Mouse (Mus musculus) layer of hippocampus, adult 2 months (tissue): Measurements from ENCODE around the gene Zfp746. TPM values are rescaled to one million over a fixed set of nuclear protein-coding genes. Genes with fewer than 3 reads are reported as not detected.

Source experiments
- DNase-seq, 2 experiments: peaks; one replicate each; pipeline ENCODE4 v3.0.0; 2022; ENCODE audit warnings: low spot score in 2 of 2
- H3K27ac ChIP-seq: fragments of 200-600 bp; 2 replicates; pipeline ENCODE4 v1.8.1; 2022
- H3K4me3 ChIP-seq: fragments of 200-600 bp; 2 replicates; pipeline ENCODE4 v1.8.1; 2022; ENCODE audit warnings: mild to moderate bottlenecking
- CTCF ChIP-seq: fragments of 200-600 bp; conservative IDR thresholded peaks from 2 replicates; pipeline ENCODE4 v1.8.1; 2022; ENCODE audit warnings: antibody characterized with exemption, mild to moderate bottlenecking, moderate library complexity
- total RNA-seq, 2 experiments: library from RNA; stranded (reverse); gene quantifications; 2 replicates each; pipeline ENCODE4 v1.2.3; 2021

Gene Zfp746
- total RNA-seq, 2 experiments from 2014 or later, result 31.3 to 34.4 TPM

DNA sequence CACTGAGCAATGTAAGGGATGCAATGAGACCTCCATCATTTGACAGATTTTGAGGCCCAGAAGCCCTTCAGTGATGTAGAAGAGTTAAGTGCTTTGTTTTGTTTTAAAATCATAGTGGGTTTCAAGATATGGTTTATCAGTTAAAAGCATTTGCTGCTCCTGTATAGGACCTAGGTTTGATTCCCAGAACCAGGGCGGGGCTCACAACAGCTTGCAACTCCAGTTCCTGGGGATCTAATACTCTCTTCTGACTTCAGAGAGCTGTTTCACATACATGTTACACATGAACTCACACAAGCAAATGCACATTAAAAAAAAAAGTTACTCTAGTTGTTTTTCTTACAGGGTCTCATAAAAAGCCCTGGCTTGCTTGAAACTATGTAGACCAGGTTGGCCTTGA, 25.5 kb downstream of the Zfp746 start:
- DNase-seq, result no peak
- no peak overlapping the region for H3K27ac ChIP-seq

DNA sequence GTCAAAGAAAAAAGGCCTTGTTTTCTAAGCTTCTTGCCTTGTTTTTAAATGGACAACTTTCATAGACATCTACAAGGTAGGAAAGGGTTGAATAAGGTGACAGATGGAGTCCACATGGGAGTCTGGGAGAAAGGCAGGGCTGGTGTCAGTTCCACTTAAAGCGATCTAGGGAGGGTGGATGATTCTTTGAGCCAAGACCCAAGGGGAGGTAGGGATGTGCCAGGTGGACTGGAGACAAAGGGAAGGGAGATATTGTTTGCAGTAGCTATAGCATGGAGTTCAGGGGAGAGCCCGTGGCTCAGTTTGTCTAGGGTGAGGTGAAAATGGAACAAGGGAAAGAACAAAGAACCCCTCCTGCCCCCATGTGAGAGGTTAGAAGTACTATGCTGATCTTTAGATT, 26.0 kb downstream of the Zfp746 start:
- TF ChIP-seq CTCF, result no peak
- Histone ChIP-seq H3K4me3 (no peak overlapping the region), H3K27ac (no peak overlapping the region)
- DNase-seq, result no peak

More for the DNA sequence above, 25.5 kb downstream of the Zfp746 start:
- H3K4me3 ChIP-seq, result no peak overlapping the region
- TF ChIP-seq CTCF, result no peak

DNA sequence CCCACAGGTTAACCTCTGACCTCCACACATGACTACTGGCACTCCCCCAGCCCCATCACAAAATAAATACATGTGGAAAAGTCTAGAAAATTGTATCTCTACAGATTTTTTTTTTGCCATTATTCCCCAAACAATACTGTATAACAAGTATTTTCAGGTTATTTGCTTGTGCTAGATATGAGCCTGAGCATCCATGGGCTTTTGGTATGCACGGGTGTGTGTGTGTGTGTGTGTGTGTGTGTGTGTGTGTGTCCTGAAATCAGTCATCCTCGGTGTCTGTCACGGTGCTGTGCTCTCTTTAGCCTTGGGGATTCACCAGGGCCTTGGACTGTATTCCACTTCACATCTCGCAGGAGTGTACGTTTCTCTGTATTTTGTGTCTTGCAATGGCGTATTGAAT, 34.3 kb downstream of the Zfp746 start:
- no peak for TF ChIP-seq CTCF
- H3K4me3 ChIP-seq, result no peak overlapping the region
- no peak overlapping the region for H3K27ac ChIP-seq
- DNase-seq, result no peak

DNA sequence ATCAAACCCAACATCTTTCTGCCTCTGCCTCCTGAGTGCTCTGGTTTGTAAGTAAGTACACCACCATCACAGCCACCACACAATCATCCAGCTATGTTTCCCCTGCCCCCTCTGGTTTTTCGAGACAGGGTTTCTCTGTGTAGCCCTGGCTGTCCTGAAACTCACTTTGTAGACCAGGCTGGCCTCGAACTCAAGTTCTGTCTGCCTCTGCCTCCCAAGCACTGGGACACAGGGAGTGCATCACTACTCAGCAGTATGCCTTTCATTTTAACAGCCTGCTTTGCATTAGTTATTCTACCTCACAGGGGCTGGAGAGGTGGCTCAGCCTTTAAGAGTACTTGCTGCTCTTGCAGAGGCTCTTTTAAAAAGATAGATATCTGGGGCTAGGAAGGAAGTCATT, 34.7 kb downstream of the Zfp746 start:
- no peak for TF ChIP-seq CTCF
- no peak overlapping the region for H3K4me3 ChIP-seq

DNA sequence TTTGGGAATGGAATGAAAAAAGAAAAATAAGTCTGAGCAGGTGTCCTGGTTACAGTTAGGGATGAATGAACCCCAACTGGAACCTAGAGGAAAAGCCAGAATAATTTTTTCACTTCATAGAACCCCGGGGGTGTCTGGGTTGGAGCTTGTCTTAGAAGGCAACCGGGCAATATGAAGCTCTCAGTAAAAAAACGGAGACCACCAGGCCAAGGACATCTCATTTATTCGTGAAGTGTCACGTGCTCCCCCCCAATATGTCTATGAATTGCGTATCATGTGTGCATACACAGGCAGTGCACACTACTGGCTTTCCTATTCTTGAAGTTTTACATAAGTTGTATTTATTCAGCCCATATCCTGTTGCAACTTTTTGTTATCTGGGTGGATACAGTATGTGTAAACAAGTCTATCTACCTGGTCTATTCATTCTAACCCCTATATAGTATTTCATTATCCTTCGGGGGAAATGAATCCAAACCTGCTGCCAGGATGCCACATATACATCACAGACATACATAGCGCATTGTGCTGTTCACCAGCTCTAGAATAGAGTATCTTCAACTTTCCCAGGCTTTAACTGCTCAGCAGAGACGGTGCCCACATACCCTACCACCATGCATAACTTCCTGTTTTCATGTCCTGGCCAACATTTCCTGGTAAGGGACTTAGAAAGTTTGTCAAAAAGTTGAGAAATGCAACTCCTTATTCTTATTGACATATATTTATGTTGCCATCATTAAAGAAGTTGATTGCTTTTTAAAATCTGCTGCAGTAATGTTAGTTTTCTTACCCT, 36.9 kb downstream of the Zfp746 start:
- no peak for TF ChIP-seq CTCF
- peak overlapping the region; percentile 65 for H3K4me3 ChIP-seq
- peak overlapping the region; percentile 81 for H3K27ac ChIP-seq
- no peak for DNase-seq

More for the DNA sequence above, 34.7 kb downstream of the Zfp746 start:
- no peak for DNase-seq
- H3K27ac ChIP-seq, result no peak overlapping the region

DNA sequence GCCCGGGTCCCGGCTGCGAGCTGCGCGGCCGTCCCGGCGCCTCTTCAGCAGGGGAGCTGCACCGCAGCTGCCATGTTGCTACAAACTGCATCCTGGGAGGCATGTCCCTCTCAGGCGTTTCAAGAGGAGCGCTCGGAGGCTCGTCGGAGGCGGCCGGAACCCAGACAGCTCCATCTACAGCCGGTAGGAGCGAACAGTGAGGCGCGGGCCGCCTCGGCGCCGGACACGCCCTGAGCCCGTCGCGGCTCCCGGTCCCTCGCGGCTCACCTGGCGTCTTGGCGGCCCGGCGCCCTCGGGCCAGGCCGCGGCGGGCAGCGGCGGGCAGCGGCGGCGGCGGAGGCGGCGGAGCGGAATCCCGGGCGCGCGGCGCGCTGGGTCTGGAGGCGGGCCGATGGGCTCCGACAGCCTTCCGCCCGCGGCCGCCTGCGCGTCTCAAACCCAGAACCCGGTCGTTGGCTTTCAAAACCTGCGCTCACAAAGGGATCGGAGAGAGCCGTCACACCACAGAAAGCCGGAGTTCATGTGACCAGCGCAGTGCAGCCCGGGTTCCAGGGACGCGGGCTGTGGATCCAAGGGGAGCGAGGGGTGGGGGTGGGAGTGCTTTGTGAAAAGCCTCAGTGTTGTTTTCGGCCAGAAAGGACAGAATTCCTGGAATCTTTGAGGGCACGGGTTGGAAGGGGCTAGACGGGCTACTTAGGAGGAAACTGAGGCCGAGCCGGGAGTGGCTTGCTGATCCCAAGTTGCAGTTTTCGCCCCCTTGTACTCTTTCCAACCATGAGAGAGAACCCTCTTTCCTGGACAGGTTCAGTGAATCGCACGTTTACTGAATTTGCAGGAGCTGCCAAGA, 37.7 kb downstream of the Zfp746 start, which contains the start of gene Zfp777:
TSS of gene Zfp777 (minus strand) at position 486 of the 847 bp plus-strand sequence.
- peak; percentile 73 for TF ChIP-seq CTCF
- Histone ChIP-seq H3K4me3 (peak within 1 kb of the TSS; percentile 72), H3K27ac (peak within 1 kb of the TSS; percentile 81)
- peak; percentile 78 to 81 for DNase-seq

DNA sequence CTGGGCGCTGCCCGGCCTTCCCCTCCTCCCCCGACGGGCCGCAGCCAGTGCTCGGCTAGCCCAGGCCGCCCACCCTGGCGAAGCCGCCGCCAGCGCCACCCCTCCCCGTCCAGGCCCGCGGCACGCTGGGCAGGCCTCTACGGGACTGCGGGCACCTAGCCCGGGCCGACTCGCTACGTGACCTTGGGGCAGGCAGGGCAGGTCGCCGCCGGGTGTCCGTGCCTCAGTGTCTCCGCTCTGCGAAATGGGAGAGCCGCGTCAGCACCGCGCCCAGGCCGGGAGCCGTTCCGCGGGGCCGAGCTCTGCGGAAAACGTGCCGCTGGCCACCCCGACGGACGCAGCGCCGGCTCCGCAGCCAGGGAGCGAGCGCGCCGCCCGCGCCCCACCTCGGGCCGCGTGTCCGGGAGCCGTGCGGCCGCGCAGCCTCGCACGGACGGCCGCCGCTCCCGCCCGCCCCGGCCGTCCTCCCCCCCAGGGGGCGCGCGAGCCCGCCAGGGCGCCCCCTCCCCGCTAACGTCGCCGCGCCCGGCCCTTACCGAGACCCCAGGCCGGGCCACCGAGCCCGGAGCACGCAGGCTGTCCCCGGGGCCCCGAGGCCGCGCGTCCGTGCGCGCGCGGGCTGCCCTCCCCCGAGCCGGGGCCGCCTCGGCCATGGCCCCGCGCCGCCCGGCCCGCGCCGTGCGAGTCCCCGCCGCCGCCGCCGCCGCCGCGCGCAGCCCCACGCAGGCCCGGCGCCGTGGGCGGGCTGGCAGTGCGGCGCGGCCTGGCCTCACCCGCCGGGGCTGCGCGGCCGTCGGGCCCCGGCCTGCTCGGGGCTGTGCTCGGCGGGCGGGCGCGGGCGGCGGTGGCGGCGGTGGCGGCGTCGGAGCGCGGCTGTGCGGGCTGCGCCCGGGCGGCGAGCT, 38.7 kb downstream of the Zfp746 start:
- no peak; the same call in 1 of the 2 replicates for TF ChIP-seq CTCF
- peak overlapping the region; percentile 80 for H3K27ac ChIP-seq
- H3K4me3 ChIP-seq, result peak overlapping the region; percentile 72
- DNase-seq, result peak in 1 of 2 experiments; percentile 21

DNA sequence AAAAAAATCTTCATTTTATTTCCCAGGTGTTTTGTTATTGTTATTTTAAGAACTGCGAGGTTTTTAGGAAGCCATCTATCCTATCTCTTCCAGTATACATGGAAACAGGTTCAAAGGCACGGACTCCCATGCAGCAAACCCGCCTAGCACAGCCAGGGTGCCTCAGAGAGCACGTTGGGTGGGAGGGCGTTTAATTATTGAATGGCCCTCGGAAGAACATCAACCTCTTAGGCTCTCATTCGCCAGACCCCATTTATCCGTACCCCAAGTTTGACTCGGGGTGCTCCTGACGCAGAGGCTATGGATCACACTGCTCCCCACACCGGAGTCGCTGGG, 39.3 kb downstream of the Zfp746 start:
- Histone ChIP-seq H3K4me3 (peak overlapping the region; percentile 72), H3K27ac (peak overlapping the region; percentile 80)
- DNase-seq, result no peak
- peak; percentile 41 for TF ChIP-seq CTCF

DNA sequence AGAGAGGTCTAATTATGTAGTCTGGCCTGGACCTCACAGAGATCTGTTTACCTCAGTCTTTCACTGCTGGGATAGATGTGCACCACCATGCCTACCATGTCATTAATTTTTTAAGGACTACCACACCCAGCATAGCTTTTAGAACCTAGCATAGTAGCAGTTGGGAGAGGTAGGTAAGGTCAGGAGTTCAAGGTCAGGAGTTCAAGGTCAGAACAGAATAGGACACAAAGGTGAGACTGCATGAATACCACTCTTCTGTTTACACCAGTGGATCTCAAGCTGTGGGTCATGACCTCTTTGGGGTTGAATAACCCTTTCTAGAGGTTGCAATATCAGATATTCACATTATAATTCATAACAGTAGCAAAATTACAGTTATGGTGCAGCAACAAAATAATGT, 53.7 kb downstream of the Zfp746 start:
- no peak overlapping the region for H3K27ac ChIP-seq
- no peak overlapping the region for H3K4me3 ChIP-seq
- DNase-seq, result no peak
- no peak for TF ChIP-seq CTCF

DNA sequence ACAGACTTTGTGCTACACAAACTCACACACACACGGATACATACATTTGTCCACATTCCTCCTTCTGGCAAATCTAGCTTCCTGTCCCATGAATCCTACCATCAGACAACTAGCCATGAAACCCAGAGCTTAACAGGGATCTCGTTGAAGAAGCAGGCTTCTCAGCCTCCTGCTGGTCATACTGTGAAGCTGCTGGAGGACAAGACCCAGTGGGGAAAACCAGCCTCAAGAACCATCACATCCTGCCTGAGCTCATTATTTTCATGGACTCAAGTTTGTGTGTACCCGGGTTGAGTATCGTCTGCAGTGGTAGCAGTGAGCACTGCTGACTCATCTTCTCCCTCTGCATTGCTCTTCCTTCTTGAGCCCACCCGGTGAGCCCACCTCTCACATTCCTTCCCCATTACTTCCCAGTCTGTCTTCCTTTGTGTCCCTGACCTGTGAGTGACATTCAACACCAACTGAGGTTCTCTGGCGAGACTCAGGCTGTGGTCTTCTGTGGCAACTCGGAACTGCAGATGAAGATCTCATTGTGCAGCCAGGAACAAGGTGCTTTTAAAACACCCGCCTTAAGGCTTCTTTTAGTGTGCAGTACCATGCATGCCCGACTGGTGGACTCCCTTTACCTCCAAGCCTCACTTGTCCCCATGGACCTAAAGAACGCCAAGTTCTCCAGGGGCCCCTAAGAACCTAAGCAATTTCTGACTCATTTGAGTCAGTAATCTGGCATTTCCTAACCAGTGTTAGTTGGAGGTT, 60.3 kb downstream of the Zfp746 start:
- peak; percentile 50 for TF ChIP-seq CTCF

DNA sequence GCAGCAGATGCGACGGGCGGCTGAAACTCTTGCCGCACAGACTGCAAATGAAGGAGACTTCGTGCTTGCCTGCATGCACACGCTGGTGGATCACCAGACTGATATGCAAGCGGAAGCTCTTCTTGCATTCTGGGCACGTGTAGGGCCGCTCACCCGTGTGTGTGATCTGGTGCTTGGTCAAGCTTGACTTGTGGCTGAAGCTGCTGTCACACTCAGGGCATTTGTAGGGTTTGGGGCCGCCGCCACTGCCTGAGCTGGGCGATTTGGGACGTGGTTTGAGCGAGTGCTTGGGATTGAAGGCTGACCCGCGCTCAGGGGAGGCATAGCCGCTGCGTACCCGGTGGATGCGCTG, 61.4 kb downstream of the Zfp746 start:
- no peak overlapping the region for H3K4me3 ChIP-seq
- DNase-seq, result no peak
- TF ChIP-seq CTCF, result no peak
- H3K27ac ChIP-seq, result no peak overlapping the region

More for the DNA sequence above, 60.3 kb downstream of the Zfp746 start:
- no peak for DNase-seq
- H3K27ac ChIP-seq, result no peak overlapping the region
- H3K4me3 ChIP-seq, result no peak overlapping the region
